Mouse (Mus musculus) adrenal gland, postnatal 36 days (tissue): ENCODE data around the gene Erbb3. TPM values are rescaled to one million over a fixed set of nuclear protein-coding genes. Genes with fewer than 3 reads are reported as not detected.
"Not testable (repeated sequence)": the region's sequence is repeated elsewhere in the genome, so short reads cannot be mapped to it uniquely, and the experiment has no call there.

Experiments used
- DNase-seq, 2 experiments: peaks; one replicate each; pipeline ENCODE4 v3.0.0; 2021; ENCODE audit warnings: mixed read lengths in 1 of 2
- total RNA-seq, 2 experiments: library from RNA; stranded (reverse); gene quantifications; 2 replicates each; pipeline ENCODE4 v1.2.3; 2021

Gene Erbb3
- total RNA-seq, 2 experiments from 2014 or later: 2.2 to 2.3 TPM

DNA sequence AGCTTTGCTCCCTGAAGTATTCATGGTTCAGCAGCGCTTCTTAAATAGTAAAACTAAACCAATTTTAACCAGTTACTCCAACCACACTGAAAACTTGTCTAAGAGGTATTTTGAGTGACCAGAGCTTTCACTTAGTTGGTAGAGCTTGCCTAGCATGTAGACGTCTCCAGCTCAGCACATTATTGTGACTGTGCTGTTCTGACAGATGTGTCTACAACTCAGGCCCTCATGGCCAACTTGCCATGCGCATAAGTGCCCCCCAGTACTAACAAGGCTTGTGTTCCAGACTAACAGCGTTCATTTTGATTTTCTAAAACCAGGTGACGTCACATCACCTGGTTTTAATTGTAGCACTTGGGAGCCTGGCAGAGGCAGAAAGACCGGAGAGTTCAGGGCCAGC, 32.5 kb downstream of the Erbb3 start:
- DNase-seq: no peak

DNA sequence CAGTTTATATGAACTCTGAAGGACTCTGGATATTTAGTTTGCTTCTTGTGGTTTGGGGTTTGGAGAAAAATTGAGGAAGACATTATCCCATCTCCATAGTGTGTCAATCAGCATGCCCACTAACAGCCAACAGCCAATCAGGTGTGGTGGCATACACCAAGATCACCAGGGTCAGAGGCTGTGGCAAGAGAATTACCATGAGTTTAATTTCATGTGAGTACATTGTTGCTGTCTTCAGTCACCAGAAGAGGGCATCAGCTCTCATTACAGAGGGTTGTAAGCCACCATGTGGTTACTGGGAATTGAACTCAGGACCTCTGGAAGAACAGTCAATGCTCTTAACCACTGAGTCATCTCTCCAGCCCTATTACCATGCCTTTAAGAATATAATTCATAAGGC, 33.2 kb downstream of the Erbb3 start:
- no peak for DNase-seq

DNA sequence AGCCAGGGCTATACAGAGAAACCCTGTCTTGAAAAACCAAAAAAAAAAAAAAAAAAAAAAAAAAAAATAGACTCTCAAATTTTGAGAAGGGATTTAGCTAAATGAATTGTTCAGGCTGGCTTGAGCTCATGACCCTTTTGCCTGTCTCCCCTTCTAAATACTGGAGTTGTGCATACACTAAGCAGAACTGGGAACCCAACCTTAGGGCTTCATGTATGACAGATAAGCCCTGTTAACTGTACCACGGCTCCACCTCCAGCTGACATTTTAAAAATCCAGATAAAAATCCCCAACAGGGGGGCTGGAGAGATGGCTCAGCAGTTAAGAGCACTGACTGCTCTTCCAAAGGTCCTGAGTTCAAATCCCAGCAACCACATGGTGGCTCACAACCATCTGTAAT, 33.9 kb downstream of the Erbb3 start:
- not testable (repeated sequence) for DNase-seq

DNA sequence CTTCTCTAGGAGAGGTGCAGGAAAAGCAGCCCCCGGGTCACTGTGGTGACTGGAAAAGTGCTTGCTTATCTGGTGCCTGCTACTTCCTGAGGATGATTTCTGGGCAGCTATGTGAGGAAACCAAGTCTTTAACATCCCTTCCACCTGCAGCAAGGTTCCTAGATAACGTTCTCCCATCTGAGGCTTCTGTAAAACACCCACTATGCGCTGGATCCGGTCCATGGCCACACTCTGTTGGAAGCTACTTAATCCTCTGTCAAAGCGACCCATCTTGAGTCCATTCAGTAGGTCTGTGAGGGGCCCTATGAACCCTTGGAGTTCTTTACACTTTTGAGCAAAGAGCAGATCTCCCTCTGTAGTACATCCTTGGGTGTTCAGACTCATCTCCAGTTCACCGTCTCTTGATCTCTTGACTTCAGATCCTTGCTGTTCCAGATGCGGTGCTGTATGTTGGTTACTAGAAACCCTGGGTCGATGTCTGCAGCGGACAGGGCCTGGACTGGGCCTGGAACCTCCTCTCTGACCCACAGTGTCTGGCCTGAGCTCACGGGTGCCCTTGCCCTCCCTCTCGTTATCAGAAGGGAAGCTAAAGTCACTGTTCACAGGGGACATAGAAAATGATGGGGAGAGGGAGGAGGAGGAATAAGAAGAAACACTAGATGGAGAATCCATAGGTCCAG, 39.2 kb downstream of the Erbb3 start:
- not testable (repeated sequence) for DNase-seq

DNA sequence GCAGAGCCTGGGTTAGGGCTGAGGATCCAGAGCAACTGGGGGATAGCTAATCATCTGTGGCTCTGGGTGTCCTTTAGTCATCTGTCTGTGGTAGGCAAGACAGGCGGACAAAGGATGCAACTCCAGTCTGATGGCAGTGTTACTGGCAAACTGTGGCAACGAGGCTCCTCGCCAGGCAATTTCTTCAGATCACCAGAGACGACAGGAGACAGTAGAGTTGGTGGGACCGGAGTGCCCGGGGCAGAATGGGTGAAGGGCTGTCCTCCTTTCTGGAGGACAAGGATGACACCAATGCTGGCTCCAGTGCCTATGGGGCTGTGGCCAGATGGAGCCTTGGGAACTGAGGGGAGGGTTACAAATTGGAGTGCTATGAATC, 39.8 kb downstream of the Erbb3 start:
- DNase-seq: not testable (repeated sequence)

DNA sequence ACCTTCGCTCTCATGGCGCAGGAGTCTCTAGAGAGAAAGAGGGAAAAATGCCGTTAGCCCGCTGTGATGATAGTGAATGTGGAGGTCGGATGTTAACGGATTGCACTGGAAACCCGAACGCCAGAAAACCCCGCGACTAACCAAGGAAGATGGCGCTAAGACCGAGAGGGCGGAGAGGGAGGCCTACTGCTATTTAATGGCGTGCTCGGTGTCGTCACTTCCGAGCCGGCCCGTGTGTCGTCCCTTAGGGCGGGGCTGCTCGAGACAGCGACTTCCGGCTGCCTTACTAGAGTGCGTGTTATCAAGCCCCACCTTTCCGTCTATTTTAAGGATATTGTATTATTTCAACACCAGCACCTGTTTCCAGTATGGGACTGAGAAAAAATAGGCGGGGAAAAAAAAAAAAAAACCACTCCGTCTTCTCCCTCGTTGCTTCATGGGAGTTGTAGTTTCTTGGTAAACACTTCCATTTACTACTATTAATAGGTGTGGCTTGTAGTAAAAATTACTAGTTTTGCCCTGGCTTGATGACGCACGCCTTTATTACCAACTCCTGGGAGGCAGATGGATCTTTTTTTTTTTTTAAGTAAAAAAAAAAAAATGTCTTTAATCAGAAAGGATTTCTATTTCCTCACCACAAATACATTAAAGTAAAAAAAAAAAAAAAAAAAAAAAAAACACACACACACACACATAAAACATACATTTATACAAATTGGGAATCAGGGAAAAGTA, 40.3 kb downstream of the Erbb3 start, which contains the start of gene Rpl41:
Rpl41 (minus strand) TSS at position 359 of the 735 bp plus-strand sequence.
- DNase-seq: peak; percentile 93 to 94

DNA sequence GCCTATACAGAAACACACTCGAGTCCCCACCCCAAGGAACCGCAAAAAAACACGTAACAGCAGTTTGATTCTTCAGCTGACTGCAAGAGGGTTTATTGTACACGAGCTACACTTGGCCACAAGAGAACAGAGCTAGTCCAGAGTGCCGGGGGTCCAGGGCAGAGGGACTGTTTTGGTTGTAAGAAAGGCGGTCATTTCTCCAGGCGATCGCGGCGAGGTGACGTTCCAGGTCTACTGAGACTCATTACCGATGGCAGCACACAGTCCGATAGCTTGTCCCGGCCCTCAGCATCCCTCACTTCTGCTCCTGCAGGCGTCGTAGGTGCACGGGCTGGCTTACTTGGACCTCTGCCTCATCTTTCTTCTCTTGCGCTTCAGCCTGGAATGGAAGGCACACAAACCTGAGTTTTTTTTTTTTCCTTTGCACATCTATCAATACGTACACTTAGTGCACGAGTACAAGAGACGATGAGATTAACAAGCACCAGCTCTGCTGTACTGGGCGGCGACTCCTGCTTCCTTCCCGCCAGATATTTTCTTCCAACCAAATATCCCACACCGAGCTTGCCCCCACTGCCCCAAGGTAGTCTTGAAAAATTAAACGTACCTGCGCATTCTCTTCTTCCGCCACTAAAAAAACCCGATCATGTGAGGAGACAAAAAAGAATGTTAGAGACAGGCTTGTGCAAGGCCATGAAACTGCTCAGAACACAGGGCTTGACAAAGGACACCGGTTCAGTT, 41.2 kb downstream of the Erbb3 start:
- DNase-seq: not testable (repeated sequence)

DNA sequence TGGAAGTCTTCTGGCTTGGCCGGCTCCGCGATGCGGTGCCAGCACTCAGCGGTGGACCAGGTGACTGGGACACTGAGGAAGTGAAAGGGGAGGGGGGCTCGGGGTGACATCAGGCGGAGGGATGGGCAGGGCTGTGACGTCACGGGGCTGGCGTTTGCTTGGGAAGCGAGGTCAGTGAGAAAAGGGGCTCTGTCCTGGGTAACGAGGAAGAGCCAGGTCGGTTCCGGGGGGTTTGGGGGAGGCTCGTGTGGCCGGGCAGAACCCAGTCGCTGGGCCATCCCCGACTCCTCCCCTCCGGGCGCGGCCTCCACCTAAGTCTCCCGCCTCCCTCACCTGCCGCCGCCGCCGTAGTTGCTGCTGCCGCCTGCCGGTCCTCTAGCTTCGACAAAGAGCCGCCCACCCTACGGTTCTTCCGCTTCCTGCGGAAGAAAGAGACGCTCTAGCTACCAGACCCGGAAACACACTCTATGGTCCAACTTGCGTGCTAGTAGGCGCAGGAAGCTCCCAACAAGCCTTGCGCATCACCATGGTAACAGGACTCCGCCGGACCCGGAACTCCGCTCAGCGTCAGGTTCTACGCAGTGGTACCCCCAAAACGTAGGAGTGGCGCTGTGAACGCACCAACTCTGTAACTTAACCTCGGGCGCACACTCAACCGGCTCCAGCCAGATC, 42.0 kb downstream of the Erbb3 start, which contains the start of gene Zc3h10:
Zc3h10 (minus strand) TSS at position 414 of the 672 bp plus-strand sequence.
- peak; percentile 94 for DNase-seq

DNA sequence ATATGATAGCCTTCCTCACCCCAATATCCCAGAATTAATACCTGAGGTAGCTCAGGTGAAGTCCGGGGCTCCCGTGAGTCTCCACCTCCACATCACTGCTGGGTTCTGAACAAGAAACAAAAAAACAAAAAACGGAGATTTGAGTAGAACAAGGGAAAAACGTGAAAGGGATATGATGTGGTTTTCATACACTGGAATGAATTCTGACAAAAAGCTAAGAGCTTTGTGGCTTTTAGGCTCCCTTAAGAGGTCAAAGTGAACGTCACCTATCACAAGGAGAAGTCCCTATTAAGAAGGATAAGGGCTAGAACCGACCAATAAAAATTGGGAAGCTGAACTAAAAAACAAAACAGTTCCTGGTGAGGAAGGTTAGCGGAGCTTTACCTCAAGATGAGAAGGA, 42.7 kb downstream of the Erbb3 start:
- DNase-seq: no peak

DNA sequence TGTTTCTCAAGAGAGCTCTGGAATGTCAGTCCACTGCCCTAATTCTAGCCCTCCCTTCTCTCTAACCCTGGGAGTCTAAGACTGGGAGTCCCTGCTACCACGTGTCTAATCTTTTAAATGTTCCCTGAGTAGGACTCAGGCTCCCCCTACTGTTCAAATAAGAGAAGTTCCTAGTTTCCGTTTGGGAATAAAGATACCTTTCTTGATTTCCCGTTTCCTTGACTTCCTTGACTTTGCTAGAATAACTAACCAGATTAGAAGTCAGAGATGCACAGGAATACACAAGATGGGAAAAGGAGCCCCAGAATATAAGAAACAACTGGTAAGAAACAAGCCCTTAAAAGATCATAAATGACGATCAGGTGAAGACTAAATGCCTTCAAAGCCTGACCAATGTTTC, 43.1 kb downstream of the Erbb3 start:
- no peak for DNase-seq

DNA sequence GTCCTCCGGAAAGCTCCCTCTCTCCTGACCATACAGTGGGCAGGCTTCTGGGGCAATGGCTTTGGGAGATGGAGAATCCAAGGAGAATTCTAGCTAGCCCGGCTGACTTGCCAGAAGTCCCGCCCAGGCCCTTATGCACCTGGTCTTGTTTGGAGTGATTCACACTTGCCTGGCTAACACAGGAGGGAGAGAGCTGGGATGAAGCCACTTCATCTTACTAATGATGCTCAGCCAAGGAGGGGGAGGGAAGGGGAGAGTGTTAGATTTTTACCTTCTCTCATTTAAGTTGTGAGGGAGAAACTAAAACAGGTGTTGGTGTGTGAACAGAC, 43.9 kb downstream of the Erbb3 start:
- no peak for DNase-seq

DNA sequence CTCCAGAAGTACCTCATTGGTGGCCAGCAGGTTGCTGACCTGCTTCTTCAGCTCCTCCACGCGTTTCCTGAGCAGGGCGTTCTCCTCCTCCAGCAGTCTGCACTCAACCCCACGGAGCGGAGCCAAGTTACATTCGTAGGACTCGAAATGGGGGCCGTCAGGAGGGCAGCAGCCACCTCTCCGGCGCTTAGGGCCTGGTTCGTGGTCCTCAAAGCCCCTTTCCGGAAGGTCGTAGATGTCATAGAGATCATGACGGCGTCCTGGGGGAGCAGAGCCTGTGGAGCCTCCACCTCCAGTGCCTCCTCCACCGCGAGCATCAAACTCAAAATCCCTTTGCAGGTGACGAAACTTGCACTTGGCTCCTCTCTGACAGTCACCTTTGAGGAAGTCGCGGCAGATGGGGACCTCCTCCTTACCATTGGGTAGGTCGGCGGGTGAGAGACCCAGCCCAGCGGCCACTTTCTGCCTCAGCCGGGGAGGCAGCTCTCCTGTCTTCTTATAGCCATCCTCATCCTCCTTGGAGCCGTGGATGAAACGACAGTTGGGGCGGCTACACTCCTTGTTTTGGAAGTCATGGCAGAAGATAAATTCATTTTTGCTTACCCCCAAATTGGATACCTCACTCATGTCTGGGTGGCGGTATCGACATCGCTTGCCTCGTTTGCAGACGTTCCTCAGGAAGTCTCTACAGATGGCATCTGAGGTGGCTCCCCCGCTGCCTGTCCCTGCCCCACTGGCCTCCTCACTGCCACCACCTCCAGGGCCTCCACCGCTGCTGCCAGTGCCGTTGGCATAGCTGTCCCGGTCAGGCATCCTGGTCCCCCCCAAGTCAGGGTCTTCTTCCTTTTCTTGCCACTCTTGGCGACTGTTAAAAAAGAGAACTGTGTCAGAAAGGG, 44.5 kb downstream of the Erbb3 start:
- no peak for DNase-seq

DNA sequence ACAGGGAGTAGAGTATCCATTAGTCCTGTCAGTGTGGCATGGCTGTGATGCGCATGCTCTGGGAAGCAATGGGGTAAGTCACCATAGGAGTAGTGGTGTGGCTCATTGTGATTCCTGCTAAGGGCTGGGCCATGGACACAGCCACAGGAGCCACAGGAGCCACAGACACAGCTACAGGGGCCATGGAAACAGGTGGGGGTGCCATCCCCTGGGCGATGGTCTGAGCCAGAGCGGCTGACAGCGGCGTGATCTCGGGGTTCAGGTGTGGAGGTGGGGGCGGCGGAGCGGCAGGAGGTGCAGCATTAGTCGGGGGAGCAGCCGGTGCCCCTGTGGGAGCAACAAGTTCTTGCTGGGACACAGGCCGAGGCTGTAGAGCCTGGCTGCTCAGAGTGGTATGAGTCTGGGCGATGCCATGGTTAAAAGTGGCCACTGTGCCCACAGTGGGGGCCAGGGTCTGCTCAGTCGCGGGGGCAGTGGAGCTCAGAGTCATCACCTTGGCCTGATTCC, 45.2 kb downstream of the Erbb3 start:
- no peak for DNase-seq

DNA sequence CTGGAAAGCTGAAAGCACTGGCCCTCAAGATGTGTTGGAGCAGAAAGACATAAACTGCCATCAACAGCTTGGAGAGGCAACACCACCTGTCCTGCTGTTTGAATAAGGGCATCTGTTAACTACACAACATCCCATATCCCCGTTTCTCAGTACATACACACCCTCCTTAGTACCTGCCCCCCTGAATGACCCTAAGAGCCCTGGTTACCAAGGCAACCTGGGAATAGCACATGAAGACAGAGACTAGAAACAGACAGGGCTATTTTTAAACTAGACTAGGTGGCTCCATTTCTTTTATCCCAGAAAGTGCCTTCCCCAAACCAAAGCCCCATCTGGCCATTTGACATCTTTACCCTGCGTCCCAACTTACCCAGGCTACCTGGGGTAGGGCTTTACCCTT, 46.4 kb downstream of the Erbb3 start:
- no peak for DNase-seq

DNA sequence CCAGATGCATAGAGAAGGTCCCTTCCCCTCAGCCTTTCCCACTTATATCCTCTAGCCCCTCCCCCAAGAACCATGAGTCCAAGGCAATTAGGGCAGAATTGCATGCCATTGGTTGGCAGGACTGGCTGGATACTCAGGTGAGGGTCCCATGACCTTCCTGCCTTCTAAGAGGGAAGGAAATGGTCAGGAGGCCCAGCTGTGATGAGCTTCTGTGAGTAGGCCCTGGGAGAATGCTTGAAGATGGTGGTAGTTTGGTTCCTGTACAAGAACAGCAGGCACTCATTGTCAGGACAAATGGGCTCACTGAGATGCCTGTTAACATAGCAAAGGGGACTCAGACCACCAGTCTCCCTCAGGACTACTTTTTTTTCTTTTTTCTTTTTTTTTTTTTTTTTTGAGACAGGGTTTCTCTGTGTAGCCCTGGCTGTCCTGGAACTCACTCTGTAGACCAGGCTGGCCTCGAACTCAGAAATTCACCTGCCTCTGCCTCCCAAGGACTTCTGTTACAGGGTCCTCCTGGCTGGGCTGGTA, 51.0 kb downstream of the Erbb3 start:
- no peak for DNase-seq

DNA sequence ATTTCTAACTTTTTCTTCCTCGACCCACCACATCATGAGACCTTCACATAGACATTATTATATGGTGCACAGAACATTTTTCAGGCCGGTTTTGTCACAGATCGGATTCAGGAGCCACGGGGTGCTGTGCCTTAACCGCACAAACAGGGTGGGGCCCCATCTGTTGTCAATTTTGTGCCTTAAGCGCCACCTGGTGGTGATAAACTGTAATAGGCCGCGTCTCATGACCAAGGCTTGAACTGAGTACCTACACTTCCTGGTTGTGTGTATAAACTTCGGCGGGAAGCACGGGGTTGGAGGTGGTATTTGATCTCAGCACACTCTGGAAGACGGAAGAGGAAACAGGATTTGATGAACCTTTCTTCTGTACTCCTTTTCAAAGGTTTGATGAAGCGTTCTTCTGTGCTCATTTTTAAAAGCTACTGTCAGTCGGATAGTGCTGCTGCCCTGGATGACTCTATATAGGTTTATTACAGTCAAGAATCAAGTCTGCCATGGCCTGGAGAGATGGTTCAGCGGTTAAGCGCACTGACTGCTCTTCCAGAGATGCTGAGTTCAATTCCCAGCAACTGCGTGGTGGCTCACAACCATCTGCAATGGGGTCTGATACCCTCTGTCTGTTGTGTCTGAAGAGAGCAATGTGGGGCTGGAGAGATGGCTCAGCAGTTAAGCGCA, 53.0 kb downstream of the Erbb3 start:
- DNase-seq: peak; percentile 87 to 88

DNA sequence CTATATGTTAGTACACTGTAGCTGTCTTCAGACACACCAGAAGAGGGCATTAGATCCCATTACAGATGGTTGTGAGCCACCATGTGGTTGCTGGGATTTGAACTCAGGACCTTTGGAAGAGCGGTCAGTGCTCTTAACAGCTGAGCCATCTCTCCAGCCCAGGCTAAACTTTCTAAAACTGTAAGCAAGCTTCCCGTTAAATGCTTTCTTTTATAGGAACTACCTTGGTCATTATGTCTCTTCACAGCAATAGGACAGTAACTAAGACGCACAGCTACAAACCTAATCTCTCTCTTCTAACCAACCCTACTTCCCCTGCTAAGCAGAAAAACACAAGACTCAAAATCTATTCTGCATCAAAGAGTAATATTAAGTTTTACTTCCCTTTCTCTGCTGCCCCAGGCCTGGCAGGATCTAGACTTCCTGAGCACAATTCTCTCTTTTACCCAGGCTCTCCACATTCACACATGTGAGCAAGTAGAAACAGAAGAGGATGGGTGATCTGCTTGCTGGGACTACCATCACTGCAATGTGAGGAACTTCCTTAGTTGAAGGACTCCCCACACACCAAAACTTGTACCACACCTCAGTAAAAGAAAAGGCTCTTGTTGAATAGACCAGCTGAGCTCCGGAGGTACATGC, 53.7 kb downstream of the Erbb3 start:
- no peak for DNase-seq

DNA sequence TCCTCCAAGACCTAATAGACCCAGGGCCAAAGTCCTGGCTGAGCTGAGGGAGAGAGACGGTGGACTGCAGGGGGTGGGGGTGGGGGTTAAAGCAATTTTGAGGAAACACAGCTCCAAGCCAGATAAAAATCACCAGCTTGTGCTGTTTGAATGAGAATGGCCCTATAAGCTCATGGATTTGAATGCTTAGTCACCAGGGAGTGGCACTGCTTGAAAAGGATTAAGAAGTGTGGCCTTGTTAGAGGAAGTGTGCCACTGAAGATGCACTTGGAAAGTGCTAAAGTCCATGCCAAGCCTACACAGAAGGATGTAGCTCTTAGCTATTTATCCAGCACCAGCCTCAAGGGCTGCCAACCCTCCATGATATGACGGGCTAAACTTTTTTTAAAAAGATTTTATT, 54.2 kb downstream of the Erbb3 start:
- no peak for DNase-seq

DNA sequence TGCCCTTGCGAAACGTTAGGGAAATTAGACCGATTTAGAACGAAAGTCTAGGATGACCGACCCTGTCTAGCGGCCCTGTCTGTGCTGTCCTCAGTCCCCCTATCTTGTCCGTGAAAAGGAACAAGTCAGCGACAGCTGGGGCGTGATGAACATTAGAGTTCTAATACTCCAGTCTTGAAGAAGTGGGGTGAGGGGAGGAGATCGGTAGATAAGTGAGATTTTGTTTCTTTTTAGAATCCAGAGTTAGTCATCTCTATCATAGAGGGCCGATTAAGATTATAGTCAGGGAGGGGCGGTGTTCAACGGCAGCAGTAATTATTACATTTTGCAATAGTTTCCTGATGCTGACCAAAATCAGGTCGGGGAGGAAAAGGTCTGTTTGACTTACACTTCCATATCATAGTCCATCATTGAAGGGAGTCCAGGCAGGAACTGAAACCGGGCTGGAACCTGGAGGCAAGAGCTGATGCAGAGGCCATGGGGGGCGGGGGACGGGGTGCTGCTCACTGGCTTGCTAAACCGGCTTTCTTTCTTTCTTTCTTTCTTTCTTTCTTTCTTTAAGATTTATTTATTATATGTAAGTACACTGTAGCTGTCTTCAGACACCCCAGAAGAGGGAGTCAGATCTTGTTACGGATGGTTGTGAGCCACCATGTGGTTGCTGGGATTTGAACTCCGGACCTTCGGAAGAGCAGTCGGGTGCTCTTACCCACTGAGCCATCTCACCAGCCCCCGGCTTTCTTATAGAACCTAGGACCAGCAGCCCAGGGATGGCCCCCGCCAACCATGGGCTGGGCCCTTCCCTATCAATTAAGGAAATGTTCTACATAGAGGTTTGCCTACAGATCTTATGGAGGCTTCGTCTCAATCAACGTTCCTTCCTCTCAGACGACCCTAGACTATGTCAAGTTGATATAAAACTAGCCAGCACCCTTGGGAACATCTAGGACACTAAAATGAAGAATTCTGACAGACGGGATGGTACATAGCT, 62.8 kb downstream of the Erbb3 start:
- no peak for DNase-seq
